Mouse (Mus musculus) gastrocnemius, adult 2 months (tissue): ENCODE measurements around the gene Tpp1. TPM values are rescaled to one million over a fixed set of nuclear protein-coding genes. Genes with fewer than 3 reads are reported as not detected.
"Not testable (repeated sequence)": the region's sequence is repeated elsewhere in the genome, so short reads cannot be mapped to it uniquely, and the experiment has no call there.

Experiments
- DNase-seq: peaks from one replicate; pipeline ENCODE4 v3.0.0; 2022
- H3K27ac ChIP-seq: fragments of 200-600 bp; 2 replicates; pipeline ENCODE4 v1.8.1; 2022; ENCODE audit warnings: mild to moderate bottlenecking
- H3K4me3 ChIP-seq: fragments of 200-600 bp; 2 replicates; pipeline ENCODE4 v1.8.1; 2022; ENCODE audit warnings: mild to moderate bottlenecking, moderate library complexity
- CTCF ChIP-seq: fragments of 200-600 bp; IDR thresholded peaks from 2 replicates; pipeline ENCODE4 v1.8.1; 2022; ENCODE audit warnings: antibody characterized with exemption, mild to moderate bottlenecking, moderate library complexity
- intact Hi-C: fragments of 180-260 bp; cut with DNase I; formaldehyde crosslinking; loops from one replicate; pipeline ENCODE4 v1.15.1; 2025
- total RNA-seq, 2 experiments: library from RNA; stranded (reverse); gene quantifications; 2 replicates each; pipeline ENCODE4 v1.2.3; 2021

Gene Tpp1
- total RNA-seq, 2 experiments from 2014 or later: 42.3 to 45.8 TPM

GRCm38 (mm10) chr7:105736264-105736901, 15.7 kb downstream of the Tpp1 start, which contains the start of gene Ilk:
Ilk (plus strand) TSS chr7:105736592.
- intact Hi-C loops: loop anchor here (2.0 to 10.0 kb wide), 3 partner anchors 74 to 182 kb away; partner anchors contain the start of genes Arfip2, Gm45799, Mrpl17 and Smpd1
- Histone ChIP-seq H3K27ac (peak within 1 kb of the TSS; percentile 99), H3K4me3 (peak within 1 kb of the TSS; percentile 77)
- TF ChIP-seq CTCF: 0 out of 2 replicates have a peak, but pooled peaks have one; percentile 8
- DNase-seq: peak; percentile 97

GRCm38 (mm10) chr7:105735464-105735863, 16.6 kb downstream of the Tpp1 start:
- peak overlapping the region; percentile 99 for H3K27ac ChIP-seq
- intact Hi-C loops: loop anchor here (5.0 to 10.0 kb wide), 2 partner anchors 93 to 181 kb away; partner anchors contain the start of genes Arfip2, Gm45799, Smpd1 and Timm10b
- not testable (repeated sequence) for DNase-seq
- peak overlapping the region; percentile 77 for H3K4me3 ChIP-seq

- intact Hi-C loops: loop anchor here (5.0 to 10.0 kb wide), 2 partner anchors 93 to 180 kb away; partner anchors contain the start of genes Arfip2, Gm45799, Smpd1 and Timm10b
- peak overlapping the region; percentile 99 for H3K27ac ChIP-seq
- DNase-seq: no peak
- TF ChIP-seq CTCF: no peak
- no peak overlapping the region for H3K4me3 ChIP-seq
Observed at GRCm38 (mm10) chr7:105734826-105735225, 17.2 kb downstream of the Tpp1 start.

- intact Hi-C loops: loop anchor here (10.0 kb wide), 1 partner anchor 179 kb away; the partner anchor contains the start of gene Smpd1
- no peak for DNase-seq
- no peak overlapping the region for H3K4me3 ChIP-seq
- H3K27ac ChIP-seq: no peak overlapping the region
- no peak for TF ChIP-seq CTCF
Observed at GRCm38 (mm10) chr7:105733836-105734235, 18.2 kb downstream of the Tpp1 start.

- no peak for TF ChIP-seq CTCF
- peak overlapping the region; percentile 25; the same call in 1 of the 2 replicates for H3K27ac ChIP-seq
Observed at GRCm38 (mm10) chr7:105728701-105729428, 23.2 kb downstream of the Tpp1 start.

GRCm38 (mm10) chr7:105726980-105727325, 25.1 kb downstream of the Tpp1 start:
- intact Hi-C loops: loop anchor here (1.0 kb wide), 1 partner anchor 90 kb away; no protein-coding TSS in a partner anchor
- no peak for TF ChIP-seq CTCF
- Histone ChIP-seq H3K27ac (no peak overlapping the region), H3K4me3 (no peak overlapping the region)
- no peak for DNase-seq

More at GRCm38 (mm10) chr7:105728701-105729428, 23.2 kb downstream of the Tpp1 start:
- DNase-seq: no peak
- intact Hi-C loops: loop anchor here (1.0 kb wide), 1 partner anchor 85 kb away; no protein-coding TSS in a partner anchor
- H3K4me3 ChIP-seq: no peak overlapping the region

- peak; percentile 42 for DNase-seq
Observed at GRCm38 (mm10) chr7:105726144-105726979, 25.7 kb downstream of the Tpp1 start.

GRCm38 (mm10) chr7:105721916-105722315, 30.1 kb downstream of the Tpp1 start:
- TF ChIP-seq CTCF: no peak
- H3K27ac ChIP-seq: no peak overlapping the region
- no peak overlapping the region for H3K4me3 ChIP-seq
- intact Hi-C loops: no loop called here
- DNase-seq: no peak

More at GRCm38 (mm10) chr7:105726144-105726979, 25.7 kb downstream of the Tpp1 start:
- Histone ChIP-seq H3K27ac (peak overlapping the region; percentile 9; the same call in 1 of the 2 replicates), H3K4me3 (no peak overlapping the region)
- TF ChIP-seq CTCF: peak; percentile 92
- intact Hi-C loops: loop anchor here (1.0 kb wide), 1 partner anchor 91 kb away; no protein-coding TSS in a partner anchor

- Histone ChIP-seq H3K4me3 (no peak overlapping the region), H3K27ac (no peak overlapping the region)
- intact Hi-C loops: no loop called here
- no peak for DNase-seq
- TF ChIP-seq CTCF: no peak
Observed at GRCm38 (mm10) chr7:105715366-105715765, 36.7 kb downstream of the Tpp1 start.

- no peak for DNase-seq
- no peak overlapping the region for H3K27ac ChIP-seq
- no peak for TF ChIP-seq CTCF
- no peak overlapping the region for H3K4me3 ChIP-seq
- intact Hi-C loops: no loop called here
Observed at GRCm38 (mm10) chr7:105708733-105709132, 43.3 kb downstream of the Tpp1 start.

GRCm38 (mm10) chr7:105703816-105704215, 48.2 kb downstream of the Tpp1 start:
- intact Hi-C loops: no loop called here
- TF ChIP-seq CTCF: no peak
- DNase-seq: no peak
- H3K27ac ChIP-seq: no peak overlapping the region
- no peak overlapping the region for H3K4me3 ChIP-seq

- Histone ChIP-seq H3K27ac (no peak overlapping the region), H3K4me3 (no peak overlapping the region)
- intact Hi-C loops: no loop called here
- DNase-seq: no peak
- TF ChIP-seq CTCF: no peak
Observed at GRCm38 (mm10) chr7:105703184-105703583, 48.9 kb downstream of the Tpp1 start.

Other genes starting within 250 kb of the Tpp1 start
- gene Smpd1, start 197.9 kb downstream of the Tpp1 start, total RNA-seq: 10 to 100 TPM; 53.4 to 56.8 TPM
- 1 to 10 TPM; 7.1 to 7.2 TPM for gene Apbb1, start 170.6 kb downstream of the Tpp1 start, total RNA-seq
- gene Hpx, start 152.1 kb downstream of the Tpp1 start, total RNA-seq: not detected
- gene Trim3, start 118.7 kb downstream of the Tpp1 start, total RNA-seq: 10 to 100 TPM; 14.7 to 16.4 TPM
- 10 to 100 TPM; 53.3 to 64.0 TPM for gene Timm10b, start 112.2 kb downstream of the Tpp1 start, total RNA-seq
- 10 to 100 TPM in 1 of 2 experiments, 1 to 10 TPM in 1; 8.8 to 10.5 TPM for gene Arfip2, start 111.8 kb downstream of the Tpp1 start, total RNA-seq
- gene Gm45799, start 111.7 kb downstream of the Tpp1 start, total RNA-seq: 1 to 10 TPM in 1 of 2 experiments, under 1 TPM in 1; 0.64 to 3.4 TPM
- gene Dnhd1, start 101.4 kb downstream of the Tpp1 start, total RNA-seq: under 1 TPM; 0.36 to 0.59 TPM
- gene Ilk, start 15.6 kb downstream of the Tpp1 start, total RNA-seq: 10 to 100 TPM; 41.8 to 49.1 TPM
- gene Rrp8, start 14.8 kb downstream of the Tpp1 start, total RNA-seq: 10 to 100 TPM; 12.2 to 12.3 TPM
- gene Taf10, start 7.9 kb downstream of the Tpp1 start, total RNA-seq: 100 to 1,000 TPM in 1 of 2 experiments, 10 to 100 TPM in 1; 78.6 to 100 TPM
- gene Dchs1, start 35.4 kb upstream of the Tpp1 start, total RNA-seq: 1 to 10 TPM; 2.1 to 5.0 TPM
- gene Mrpl17, start 58.9 kb upstream of the Tpp1 start, total RNA-seq: 100 to 1,000 TPM; 108 to 112 TPM
- gene Gm4070, start 201.7 kb upstream of the Tpp1 start, total RNA-seq: 1 to 10 TPM; 2.3 to 6.4 TPM